Mouse (Mus musculus) liver, embryonic 14.5 days (tissue): ENCODE results near the gene Ppp1r14c.

Source experiments
- CTCF ChIP-seq: IDR thresholded peaks from 2 replicates; pipeline ENCODE4 v1.5.1; 2016; ENCODE audit warnings: antibody characterized with exemption, low read depth, control low read depth
- EP300 ChIP-seq: IDR thresholded peaks from 2 replicates; pipeline ENCODE4 v1.6.1; 2016; ENCODE audit warnings: antibody characterized with exemption, low read depth

DNA sequence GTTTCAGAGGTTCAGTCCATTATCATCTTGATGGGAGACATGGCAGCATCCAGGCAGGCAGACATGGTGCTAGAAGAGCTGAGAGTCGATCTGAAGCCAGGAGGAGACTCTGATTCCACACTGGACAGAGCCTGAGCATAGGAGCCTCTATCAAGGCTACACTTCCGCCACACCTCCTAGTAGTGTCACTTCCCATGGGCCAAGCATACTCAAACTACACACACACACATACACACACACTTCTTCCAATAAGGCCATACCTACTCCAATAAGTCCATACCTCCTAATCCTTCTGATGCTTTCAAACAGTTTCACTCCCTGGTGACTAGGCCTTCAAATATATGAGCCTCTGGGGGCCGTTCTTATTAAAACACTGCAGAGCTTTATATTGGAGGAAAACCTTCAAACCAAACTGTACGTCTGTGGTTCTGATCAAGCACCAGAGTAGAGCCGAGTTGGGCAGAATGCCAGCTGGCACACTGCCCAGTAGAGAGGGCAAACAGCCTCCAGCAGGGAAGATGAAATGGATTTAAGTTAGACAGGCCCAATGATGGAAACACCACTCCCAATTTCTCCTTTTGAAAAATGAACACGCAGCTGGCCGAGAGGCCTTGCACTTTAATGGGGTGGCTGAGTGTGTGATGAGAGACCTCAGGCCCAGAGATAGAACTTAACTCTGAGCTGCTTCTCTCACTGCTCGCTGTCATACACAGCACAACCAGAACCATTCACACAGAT is 141.8 kb downstream of the Ppp1r14c start:
- TF ChIP-seq CTCF (no peak), EP300 (no peak)
